Mouse (Mus musculus): ENCODE results near the gene Nfatc3. TPM values are rescaled to one million over a fixed set of nuclear protein-coding genes. Genes with fewer than 3 reads are reported as not detected.

Gene Nfatc3
- total and polyA plus RNA-seq, 3 experiments: 29.0 to 96.3 (median 37.8) TPM

DNA sequence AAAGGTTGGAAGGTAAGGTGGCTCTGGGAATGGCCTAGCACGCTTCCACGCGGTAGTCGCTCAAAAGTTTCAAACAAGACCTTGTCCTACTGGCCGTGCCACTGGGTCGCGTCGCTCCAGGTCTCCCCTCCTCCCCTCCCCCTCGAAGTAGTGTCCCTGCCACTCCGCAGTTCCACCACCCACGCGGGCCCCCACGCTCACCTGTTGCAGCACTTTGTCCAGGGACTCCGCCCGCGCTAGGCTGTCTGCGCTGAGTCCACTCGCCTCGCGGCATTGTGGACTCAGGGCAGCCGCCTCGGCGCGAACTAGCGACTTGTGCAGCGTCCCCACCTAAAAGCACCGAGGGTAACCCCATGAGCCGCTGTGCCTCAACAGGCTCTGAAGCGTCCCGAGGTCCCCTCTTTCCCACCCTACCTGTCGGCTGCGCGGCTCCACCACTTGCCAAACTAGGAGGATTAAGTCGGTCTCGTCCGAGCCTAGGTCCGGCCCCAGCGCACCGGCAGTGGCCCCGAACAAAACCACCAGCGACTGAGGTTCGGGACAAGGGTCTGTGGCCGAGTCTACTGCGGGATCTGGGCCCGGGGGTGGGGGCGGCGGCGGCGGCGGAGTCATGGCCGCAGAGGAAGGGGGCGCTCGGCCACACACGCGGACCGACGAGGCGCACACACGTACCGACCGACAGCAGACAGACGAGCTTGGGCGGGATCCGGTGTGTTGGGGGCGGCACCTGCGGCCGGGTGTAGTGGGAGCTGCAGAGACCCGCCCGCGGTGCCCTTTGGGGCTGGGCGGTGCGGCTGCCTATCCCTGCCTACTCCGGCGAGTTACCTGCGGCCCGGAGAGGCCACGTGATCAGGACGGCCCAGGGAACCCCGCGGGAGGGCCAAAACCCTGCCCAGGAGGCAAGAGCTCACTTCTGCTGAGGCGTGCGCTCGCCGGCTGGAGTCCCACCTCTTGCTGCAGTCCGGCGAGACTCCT lies 77.8 kb downstream of the Nfatc3 start, which contains the start of gene Esrp2:
Gene Esrp2, minus strand, starts transcription at position 819 of the 975 bp plus-strand sequence.
- Histone ChIP-seq H3K27ac (ENCODE audit: insufficient read depth, low read depth) (no peak within 1 kb of the TSS), H3K79me2 (replicated peaks; ENCODE audit: control insufficient read depth, extremely low read depth, insufficient read depth, poor library complexity, severe bottlenecking) (no peaks in the 10 kb centered on the region), H3K36me3 (replicated peaks in 1 of 2; ENCODE audit: control insufficient read depth in 1 of 2, insufficient read depth in 1 of 2, low read length in 1 of 2) (peaks cover 17 to 43% of the 10 kb centered on the region in 2 experiments), H3K27me3 (replicated peaks) (no peaks in the 10 kb centered on the region), H3K4me1 (ENCODE audit: control insufficient read depth in 1 of 2, insufficient read depth in 2 of 2) (peaks cover 0 to 5% of the 10 kb centered on the region in 2 experiments; a peak in 1 of 4 replicates), H3K9me3 (replicated peaks; ENCODE audit: low read length) (peaks cover 9% of the 10 kb centered on the region), H3K9ac (ENCODE audit: insufficient read depth, low read depth) (no peak within 1 kb of the TSS), H3K4me2 (ENCODE audit: insufficient read depth, low read depth, poor library complexity, severe bottlenecking) (no peak within 1 kb of the TSS), H3K4me3 (replicated peaks in 1 of 3; ENCODE audit: low read depth in 2 of 3, low read length in 2 of 3, poor library complexity in 1 of 3) (no peak within 1 kb of the TSS)
- DNase-seq (ENCODE audit: extremely low read depth): no peak
- in situ Hi-C loops (cut with MboI; ENCODE audit: low pct_ligation_motif_present, low pct_unique_long_range_greater_than_20kb, low sequenced_read_pairs): no loop called here
- no peak for TF ChIP-seq MEF2A (IDR thresholded peaks at IDR 0.05; ENCODE audit: borderline replicate concordance, low read depth, low read length)
- dilution Hi-C loops (cut with MboI; ENCODE audit: extremely low pct_ligation_motif_present, extremely low pct_unique_long_range_greater_than_20kb, low sequenced_read_pairs): no loop called here

- Histone ChIP-seq H3K27me3 (replicated peaks) (no peaks in the 10 kb centered on the region), H3K9me3 (replicated peaks; ENCODE audit: low read length) (peaks cover 9% of the 10 kb centered on the region), H3K79me2 (replicated peaks; ENCODE audit: control insufficient read depth, extremely low read depth, insufficient read depth, poor library complexity, severe bottlenecking) (no peaks in the 10 kb centered on the region), H3K9ac (ENCODE audit: insufficient read depth, low read depth) (no peak overlapping the region), H3K36me3 (replicated peaks in 1 of 2; ENCODE audit: control insufficient read depth in 1 of 2, insufficient read depth in 1 of 2, low read length in 1 of 2) (peaks cover 8 to 34% of the 10 kb centered on the region in 2 experiments), H3K4me3 (replicated peaks in 1 of 3; ENCODE audit: low read depth in 2 of 3, low read length in 2 of 3, poor library complexity in 1 of 3) (no peak overlapping the region), H3K27ac (ENCODE audit: insufficient read depth, low read depth) (no peak overlapping the region), H3K4me1 (ENCODE audit: control insufficient read depth in 1 of 2, insufficient read depth in 2 of 2) (peaks cover 0 to 5% of the 10 kb centered on the region in 2 experiments; a peak in 1 of 4 replicates), H3K4me2 (ENCODE audit: insufficient read depth, low read depth, poor library complexity, severe bottlenecking) (no peak overlapping the region)
- in situ Hi-C loops (cut with MboI; ENCODE audit: low pct_ligation_motif_present, low pct_unique_long_range_greater_than_20kb, low sequenced_read_pairs): no loop called here
- no peak for DNase-seq (ENCODE audit: extremely low read depth)
- TF ChIP-seq CHD1 (IDR thresholded peaks at IDR 0.05; ENCODE audit: low read depth, low read length): no peak
- TF ChIP-seq SMC3 (IDR thresholded peaks at IDR 0.05; ENCODE audit: low read depth, low read length): no peak
- no peak for TF ChIP-seq MEF2A (IDR thresholded peaks at IDR 0.05; ENCODE audit: borderline replicate concordance, low read depth, low read length)
- dilution Hi-C loops (cut with MboI; ENCODE audit: extremely low pct_ligation_motif_present, extremely low pct_unique_long_range_greater_than_20kb, low sequenced_read_pairs): no loop called here
These were observed 78.7 kb downstream of the Nfatc3 start for GRCm38 (mm10) chr8:106137218-106137905.

DNA sequence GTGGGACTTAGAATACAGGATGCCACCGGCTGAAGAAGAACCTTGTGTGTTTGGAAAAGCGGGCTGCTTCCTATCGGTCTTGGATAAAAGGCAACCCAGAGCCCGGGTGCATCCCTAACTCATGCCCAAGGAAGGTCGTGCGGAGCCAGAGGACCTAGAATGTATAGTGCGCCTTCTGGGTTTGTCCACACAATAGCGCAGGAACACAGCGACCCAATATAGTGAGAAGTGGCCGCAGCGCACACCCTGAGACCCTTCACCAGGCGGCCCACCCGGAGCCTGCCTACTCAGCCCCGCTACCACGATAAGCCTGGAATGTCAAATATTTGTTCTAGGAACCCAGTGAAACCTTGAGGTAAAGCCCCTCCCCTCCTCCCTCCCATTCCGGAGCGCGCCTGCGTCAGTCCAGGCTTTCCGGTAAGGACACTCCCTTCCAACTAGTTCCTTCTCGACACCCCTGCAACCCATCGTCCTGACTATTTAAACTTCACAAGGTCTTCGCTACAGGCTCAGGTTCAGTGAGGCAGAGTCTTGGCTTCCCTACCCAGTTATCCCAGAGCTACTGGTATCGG lies 79.4 kb downstream of the Nfatc3 start:
- TF ChIP-seq TBP (conservative IDR thresholded peaks at IDR 0.05; ENCODE audit: low read depth, low read length) (no peak), JUND (conservative IDR thresholded peaks at IDR 0.05; ENCODE audit: low read depth, low read length) (no peak), RAD21 (IDR thresholded peaks at IDR 0.05; ENCODE audit: low read depth, low read length) (no peak), POLR2A (IDR thresholded peaks at IDR 0.05; ENCODE audit: low read depth, low read length) (no peak), UBTF (IDR thresholded peaks at IDR 0.05; ENCODE audit: low read depth, low read length) (no peak), NRF1 (IDR thresholded peaks at IDR 0.05; ENCODE audit: low read depth, low read length) (no peak), KAT2A (IDR thresholded peaks at IDR 0.05; ENCODE audit: insufficient replicate concordance, low read length) (no peak), RCOR1 (conservative IDR thresholded peaks at IDR 0.05; ENCODE audit: low read depth, low read length) (no peak), SIN3A (IDR thresholded peaks at IDR 0.05; ENCODE audit: low read length) (no peak), ETS1 (conservative IDR thresholded peaks at IDR 0.05; ENCODE audit: low read depth, low read length) (no peak)
- no peak overlapping the region for H3K4me2 ChIP-seq (ENCODE audit: insufficient read depth, low read depth, poor library complexity, severe bottlenecking)
- H3K79me2 ChIP-seq (replicated peaks; ENCODE audit: control insufficient read depth, extremely low read depth, insufficient read depth, poor library complexity, severe bottlenecking): no peaks in the 10 kb centered on the region
- no peak overlapping the region for H3K27ac ChIP-seq (ENCODE audit: insufficient read depth, low read depth)
- dilution Hi-C loops (cut with MboI; ENCODE audit: extremely low pct_ligation_motif_present, extremely low pct_unique_long_range_greater_than_20kb, low sequenced_read_pairs) (no loop called here), in situ Hi-C loops (cut with MboI; ENCODE audit: low pct_ligation_motif_present, low pct_unique_long_range_greater_than_20kb, low sequenced_read_pairs) (no loop called here)
- peaks cover 9% of the 10 kb centered on the region for H3K9me3 ChIP-seq (replicated peaks; ENCODE audit: low read length)
- no peaks in the 10 kb centered on the region for H3K27me3 ChIP-seq (replicated peaks)
- peaks cover 2 to 28% of the 10 kb centered on the region in 2 experiments for H3K36me3 ChIP-seq (replicated peaks in 1 of 2; ENCODE audit: control insufficient read depth in 1 of 2, insufficient read depth in 1 of 2, low read length in 1 of 2)
- no peak for DNase-seq (ENCODE audit: extremely low read depth)
- H3K4me3 ChIP-seq (replicated peaks in 1 of 3; ENCODE audit: low read depth in 2 of 3, low read length in 2 of 3, poor library complexity in 1 of 3): no peak overlapping the region
- H3K9ac ChIP-seq (ENCODE audit: insufficient read depth, low read depth): no peak overlapping the region
- peaks cover 0 to 5% of the 10 kb centered on the region in 2 experiments; a peak in 1 of 4 replicates for H3K4me1 ChIP-seq (ENCODE audit: control insufficient read depth in 1 of 2, insufficient read depth in 2 of 2)
